Mouse (Mus musculus) cerebellum, adult 11-12 months (tissue): ENCODE measurements around the gene Sart3.
"Not testable (repeated sequence)": the region's sequence is repeated elsewhere in the genome, so short reads cannot be mapped to it uniquely, and the experiment has no call there.

Source experiments
- DNase-seq: peaks from one replicate; pipeline ENCODE4 v3.0.0; 2022

Sart3 gene

GRCm38 (mm10) chr5:113772450-113772895 is at the start of gene Sart3, which contains the start of gene Iscu:
Gene Sart3, minus strand, starts transcription at chr5:113772510.
Gene Iscu, plus strand, starts transcription at chr5:113772748.
- DNase-seq: peak; percentile 95

GRCm38 (mm10) chr5:113818572-113818971 is 46.3 kb upstream of the Sart3 start:
- no peak for DNase-seq

- DNase-seq: peak; percentile 47
These were observed 43.4 kb upstream of the Sart3 start for GRCm38 (mm10) chr5:113815638-113816152.

- no peak for DNase-seq
These were observed 42.7 kb upstream of the Sart3 start for GRCm38 (mm10) chr5:113815041-113815389.

DNA sequence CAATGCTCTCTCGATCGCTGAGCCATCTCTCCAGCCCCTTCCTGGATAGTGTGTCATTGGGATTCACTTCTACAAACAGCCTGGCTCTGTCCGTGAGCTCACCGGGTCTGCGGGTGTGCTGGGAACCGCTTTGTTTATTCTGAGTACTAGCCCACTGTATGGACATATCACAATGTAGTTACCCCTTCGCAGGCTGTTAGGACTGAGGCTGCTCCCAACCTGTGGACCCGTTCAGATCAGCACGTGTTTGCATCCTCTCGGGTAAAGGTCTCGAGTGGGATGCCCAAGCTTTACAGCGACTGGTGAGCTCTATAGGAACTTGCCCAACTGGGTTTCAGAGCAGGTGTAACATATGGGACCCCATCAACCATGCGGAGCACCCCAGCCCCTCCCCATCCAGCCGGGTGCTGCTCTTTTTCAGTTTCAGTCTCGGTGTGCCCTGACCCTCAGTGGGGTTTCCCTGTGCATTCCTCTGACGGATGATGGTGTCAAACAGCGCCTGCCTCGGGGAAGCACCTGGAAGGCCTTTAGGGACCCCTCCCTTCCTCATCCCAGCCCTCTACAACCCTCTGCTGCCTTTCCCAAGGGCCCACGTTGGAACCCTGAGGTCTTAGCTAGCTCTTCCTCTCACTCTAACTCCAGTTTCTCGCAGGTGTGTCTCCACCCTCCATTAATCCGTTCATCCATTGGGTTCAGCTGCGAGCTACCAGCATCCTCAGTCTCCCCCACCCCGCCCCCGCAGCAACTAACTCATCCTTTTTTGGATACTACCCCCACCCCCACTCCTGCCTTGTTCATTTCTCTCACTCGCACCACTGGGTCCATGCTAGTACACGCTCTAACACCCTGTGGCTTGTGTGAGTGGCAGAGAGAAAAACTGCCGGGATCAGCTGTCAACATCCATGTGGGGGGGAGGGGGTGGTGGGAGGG is 42.1 kb upstream of the Sart3 start:
- no peak for DNase-seq

GRCm38 (mm10) chr5:113813608-113814007 is 41.3 kb upstream of the Sart3 start:
- DNase-seq: no peak

DNA sequence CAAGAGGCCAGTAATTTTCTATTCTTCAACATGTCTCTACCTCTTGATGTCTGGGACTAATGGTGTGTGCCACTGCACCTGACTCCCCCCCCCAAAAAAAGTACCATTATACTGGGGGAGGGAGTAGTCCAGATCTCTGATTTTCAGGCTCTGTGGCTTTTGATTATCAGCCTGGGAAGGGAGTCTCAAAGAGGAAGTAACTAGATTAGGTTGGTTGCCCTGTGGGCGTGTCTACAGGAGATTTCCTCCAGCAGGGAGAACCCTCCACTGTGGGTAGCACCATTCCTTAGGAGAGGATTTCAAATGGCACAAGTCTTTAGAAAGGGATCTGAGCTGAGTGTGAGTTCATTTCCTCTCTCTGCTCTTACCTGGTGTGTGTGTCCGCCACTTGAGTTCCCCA is 40.3 kb upstream of the Sart3 start:
- DNase-seq: no peak

- not testable (repeated sequence) for DNase-seq
These were observed 39.6 kb upstream of the Sart3 start for GRCm38 (mm10) chr5:113811824-113812420.

DNA sequence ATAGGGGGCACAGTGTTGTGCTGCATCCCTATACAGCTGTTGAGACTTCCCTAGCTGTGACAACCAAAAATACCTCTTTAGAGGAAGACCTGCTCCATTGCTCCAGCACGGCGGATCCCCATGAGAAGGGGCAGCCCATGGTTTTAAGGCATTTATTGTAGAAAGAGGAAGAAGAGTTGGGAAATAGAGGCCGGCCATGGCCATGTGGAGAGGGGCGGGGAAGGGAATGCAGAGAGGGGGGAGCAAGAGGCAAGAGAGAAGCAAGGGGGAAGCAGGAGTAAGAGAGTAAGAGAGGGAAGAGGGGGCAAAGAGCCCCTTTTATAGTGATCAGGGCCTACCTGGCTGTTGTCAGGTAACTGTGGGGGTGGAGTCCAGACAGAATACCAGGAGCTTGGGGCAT is 37.8 kb upstream of the Sart3 start:
- no peak for DNase-seq

DNA sequence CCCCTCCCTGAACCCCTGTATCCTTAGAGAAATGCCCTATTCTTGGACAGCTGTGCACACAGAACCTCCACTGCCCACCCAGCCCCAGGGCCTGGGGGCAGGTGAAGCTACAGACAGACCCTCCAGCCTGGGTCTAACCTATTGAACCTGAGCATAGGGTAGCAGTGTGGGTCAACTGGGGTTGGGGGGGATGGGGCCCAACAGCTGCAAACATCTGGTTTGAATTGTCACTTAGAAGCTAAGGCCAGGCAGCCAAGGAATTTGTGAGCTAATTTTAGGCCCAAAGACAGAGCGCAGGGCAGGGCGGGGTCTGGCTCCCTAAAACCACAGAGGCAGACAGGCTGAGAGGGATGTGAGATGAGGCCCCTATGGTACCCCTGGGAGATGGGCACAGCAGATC is 35.9 kb upstream of the Sart3 start:
- DNase-seq: no peak

- DNase-seq: no peak
These were observed 35.4 kb upstream of the Sart3 start for GRCm38 (mm10) chr5:113807712-113808111.

DNA sequence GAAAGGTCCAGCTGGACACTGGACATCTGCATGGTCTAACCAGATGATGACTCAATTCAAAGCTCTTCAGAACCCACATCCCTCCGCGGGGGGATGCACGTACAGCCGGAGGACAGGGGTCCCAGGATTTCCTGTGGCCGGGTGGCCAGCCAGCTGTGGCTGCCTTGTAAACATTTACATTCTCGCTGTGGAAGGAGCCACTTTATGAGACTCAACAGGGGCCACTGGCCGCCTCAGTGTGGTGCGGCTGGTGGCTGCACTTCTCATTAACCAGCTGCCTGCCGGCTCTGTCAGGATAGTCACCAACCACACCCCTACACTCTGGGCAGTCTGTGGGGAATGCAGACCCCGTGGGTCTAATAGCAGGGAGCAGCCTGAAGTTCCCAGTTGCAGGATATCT is 34.1 kb upstream of the Sart3 start:
- no peak for DNase-seq

DNA sequence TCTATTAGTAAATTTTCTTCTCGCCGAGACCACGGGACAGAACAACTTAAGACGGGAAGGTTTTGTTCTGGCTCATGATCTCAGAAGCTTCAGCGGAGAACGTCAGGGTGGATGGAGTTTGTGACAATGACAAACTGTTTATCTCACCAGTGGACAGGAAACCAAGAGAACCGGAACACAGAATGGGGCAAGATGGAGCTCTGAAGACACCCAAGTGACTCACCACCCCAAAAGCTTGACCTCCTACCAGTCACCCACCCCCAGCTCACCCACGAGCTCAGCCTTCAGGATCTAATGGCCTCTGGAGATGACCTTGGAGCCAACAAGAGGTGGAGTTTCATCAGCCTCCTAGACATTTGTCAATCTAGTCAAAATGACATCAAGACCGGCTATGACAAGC is 33.0 kb upstream of the Sart3 start:
- no peak for DNase-seq

- no peak for DNase-seq
These were observed 32.2 kb upstream of the Sart3 start for GRCm38 (mm10) chr5:113804395-113804966.

- no peak for DNase-seq
These were observed 28.0 kb upstream of the Sart3 start, which contains the start of gene Tmem119 for GRCm38 (mm10) chr5:113800280-113800679. Gene Tmem119, minus strand, starts transcription at chr5:113800516.

GRCm38 (mm10) chr5:113799691-113800090 is 27.4 kb upstream of the Sart3 start:
- no peak for DNase-seq

DNA sequence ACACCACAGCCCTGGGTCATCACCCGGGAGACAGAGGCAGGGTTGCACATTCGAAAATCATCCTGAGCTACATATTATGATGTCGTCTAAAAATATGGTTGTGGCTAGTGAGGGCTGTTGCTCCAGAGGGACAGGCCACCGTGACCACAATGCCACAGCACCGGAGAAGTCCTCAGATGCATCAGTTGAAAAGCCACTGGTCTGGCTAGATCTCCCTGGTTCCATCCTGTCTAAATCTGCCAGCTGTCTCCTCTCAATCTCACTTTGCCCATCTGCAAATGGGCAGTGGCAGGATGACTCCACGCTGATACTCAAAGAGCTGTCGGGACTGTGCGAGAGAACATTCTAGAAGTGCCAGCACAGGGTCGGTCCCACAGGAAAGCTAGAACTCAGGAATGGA is 26.2 kb upstream of the Sart3 start:
- DNase-seq: no peak

DNA sequence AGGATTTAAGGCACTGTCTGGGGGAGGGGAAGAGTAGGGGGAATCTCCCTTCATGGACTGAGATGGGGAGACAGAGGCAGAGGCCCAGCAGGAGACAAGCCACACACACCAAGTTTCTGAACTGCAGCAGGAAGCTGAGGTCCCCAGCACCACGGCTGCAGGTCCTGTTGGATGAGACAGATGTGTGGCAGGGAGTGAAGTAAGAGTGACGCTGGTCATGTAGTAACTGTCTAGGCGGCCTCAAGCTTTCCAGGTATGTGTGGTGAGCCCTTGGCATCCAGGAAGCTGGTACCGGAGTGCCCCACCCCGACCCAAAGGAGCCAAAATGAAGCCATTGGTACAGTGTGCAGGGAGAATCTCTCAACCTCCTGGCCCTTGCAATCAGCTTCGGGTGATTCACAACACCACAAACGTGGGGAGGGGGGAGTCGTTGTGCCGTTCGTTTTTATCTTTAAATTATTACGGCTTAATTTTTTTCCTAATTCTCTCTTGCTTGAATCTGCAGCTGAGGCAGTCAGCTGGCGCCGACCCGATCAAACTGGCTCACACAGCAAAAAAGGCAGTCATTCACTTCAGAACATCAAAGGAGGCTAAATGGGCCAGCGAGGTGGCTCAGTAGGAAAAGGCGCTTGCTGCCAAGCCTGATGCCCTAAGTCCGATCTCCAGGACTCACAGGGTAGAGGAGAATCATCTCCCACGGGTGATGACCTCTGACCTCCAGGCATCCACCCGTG is 25.0 kb upstream of the Sart3 start:
- DNase-seq: no peak

GRCm38 (mm10) chr5:113796401-113797148 is 24.3 kb upstream of the Sart3 start:
- DNase-seq: no peak

- no peak for DNase-seq
These were observed 19.1 kb upstream of the Sart3 start for GRCm38 (mm10) chr5:113791197-113792095.
